Mouse (Mus musculus) thymus, postnatal 36 days (tissue): Measurements from ENCODE around the gene Mmp14.
A peak's percentile ranks its signal among the peaks of the same experiment; 100 is the strongest.

Experiments used
- DNase-seq, 2 experiments: peaks; one replicate each; pipeline ENCODE4 v3.0.0; 2022; ENCODE audit warnings: mixed read lengths in 2 of 2

Mmp14 gene

GRCm38 (mm10) chr14:54435194-54435918 is 3.9 kb downstream of the Mmp14 start:
- no peak for DNase-seq

GRCm38 (mm10) chr14:54439155-54439554 is 7.7 kb downstream of the Mmp14 start:
- no peak for DNase-seq

DNA sequence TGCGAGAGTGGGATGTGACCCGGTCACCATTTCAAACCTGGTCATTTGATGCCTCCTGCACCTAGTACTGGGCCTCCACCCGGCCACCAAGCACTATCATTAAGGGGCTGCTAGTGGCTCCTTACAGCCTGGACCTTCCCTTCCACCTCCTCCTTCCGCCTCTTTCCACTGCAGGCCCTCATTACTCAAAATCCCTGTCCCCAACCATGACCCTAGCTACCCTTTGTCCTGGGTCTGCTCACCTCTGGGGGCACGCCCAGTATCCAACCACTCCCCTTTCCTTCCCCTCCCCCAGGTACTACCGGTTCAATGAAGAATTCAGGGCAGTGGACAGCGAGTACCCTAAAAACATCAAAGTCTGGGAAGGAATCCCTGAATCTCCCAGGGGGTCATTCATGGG is 8.2 kb downstream of the Mmp14 start:
- no peak for DNase-seq

GRCm38 (mm10) chr14:54440538-54440937 is 9.1 kb downstream of the Mmp14 start:
- no peak for DNase-seq

DNA sequence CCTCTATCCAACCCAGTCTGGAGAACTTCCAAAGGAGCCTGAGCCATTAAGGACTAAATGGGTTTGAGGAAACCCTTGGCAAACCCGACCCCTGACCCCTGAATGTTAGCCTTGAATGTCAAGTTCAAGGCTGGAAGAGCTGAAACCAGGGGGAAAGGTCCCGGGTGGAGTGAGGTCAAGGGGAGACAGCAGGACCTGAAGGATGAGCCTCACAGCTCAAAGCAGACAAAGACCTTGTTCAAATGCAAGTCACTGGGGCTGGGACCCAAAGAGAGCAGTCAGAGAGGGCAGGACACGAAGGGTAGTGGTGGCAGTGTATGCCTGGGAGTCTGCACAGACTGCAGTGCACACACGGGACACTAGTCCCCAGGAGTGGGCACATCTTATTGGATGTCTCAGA is 10.0 kb downstream of the Mmp14 start:
- DNase-seq: no peak

GRCm38 (mm10) chr14:54442548-54442947 is 11.1 kb downstream of the Mmp14 start:
- DNase-seq: no peak

DNA sequence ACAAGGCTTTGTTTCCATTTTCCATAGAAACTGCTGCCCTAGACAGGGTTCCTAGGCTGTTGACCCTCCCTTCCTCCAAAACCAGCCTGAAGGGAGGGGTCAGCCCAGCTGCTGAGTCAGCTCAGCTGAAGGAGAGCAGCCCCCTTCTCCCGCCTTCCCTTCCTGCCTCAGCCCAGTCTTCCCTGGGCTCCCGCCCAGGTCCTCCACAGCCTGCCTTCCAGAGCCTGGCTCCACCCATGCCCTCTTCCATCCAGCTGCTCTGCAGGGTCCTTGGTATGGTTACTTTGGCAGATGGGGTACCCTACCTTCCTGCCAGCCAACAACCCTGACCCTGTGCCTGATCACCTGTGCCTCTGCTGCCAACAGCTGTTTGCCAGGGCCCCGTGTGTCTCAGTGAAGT is 11.8 kb downstream of the Mmp14 start:
- no peak for DNase-seq

DNA sequence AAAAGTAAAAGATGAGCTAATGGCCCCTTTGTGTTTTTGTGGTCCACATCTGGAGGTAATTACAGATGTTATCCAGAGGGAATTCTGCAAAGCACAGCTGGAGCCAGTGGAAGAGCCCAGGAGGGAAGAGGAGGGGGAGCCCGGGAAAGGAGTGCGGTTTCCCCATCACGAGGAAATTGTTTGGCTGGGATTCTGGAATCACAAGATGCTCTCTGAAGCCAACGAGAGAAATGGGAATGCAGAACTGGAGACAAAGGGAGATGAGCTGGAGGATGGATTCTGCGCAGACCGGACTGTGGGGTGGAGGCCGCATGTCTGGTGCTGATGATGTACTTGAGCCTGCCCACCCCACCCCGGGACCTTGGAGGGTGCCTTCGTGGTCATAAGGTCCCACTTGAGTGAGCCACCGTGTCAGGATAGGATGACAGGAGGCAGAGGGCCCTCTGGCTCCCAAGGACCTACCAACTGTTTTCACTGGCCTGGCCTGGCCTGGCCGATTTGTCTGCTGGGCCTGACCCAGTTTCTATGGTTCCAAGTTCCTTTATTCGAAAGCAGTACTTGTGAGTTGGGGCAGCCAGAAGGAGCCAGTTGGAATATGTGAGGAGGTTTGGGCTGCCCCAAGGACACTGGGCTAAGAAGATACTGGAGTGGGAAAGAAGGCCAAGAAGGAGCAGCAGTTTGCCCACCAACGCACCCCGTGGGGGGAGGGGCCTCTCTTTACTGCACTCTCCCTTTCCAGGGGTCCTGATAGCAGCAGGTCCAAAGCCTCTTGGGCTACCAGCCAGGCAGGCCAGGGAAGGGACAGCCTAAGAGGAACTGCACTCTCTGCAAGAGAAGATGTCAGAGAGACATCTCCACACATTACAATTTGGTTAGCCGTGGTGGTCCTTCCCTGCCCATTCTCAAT is 12.6 kb downstream of the Mmp14 start:
- DNase-seq: no peak

DNA sequence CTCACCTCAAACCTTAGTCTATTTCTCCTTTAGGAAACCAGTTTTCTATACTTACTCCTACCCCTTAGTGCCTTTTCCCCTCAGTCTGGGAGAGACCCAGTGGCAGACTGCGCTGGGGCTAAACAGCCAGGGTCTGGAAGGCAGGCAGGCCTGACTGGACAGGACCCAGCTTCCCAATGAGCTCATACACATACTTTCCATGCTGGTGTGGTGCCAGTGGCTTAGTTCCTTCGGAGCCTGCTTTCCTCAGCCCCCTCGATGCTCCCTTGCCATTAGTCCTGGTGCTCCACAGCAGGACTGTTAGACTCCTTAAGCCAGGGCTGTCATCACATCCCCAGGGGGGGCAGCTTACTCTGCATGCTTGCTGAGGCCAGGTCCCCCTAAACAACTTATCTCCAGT is 14.1 kb downstream of the Mmp14 start:
- no peak for DNase-seq

DNA sequence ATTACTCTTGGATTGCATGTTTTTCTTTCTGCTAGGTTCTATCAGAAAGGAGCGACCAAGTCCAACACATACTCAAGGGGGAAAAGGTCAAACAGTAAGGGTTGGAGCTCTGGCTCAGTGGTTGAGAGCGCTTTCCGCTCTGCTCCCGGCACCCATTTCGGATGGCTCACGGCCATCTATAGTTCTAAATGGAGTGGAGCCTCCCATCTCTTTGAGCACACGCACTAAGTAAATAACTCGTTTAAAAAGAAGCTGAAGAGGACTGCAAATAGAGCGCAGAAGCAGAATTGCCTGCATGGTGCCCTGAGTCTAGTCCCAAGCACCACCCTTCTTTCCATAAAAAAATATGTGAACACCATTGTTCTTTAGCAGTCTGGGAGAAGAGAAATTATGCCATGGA is 22.2 kb downstream of the Mmp14 start:
- no peak for DNase-seq

DNA sequence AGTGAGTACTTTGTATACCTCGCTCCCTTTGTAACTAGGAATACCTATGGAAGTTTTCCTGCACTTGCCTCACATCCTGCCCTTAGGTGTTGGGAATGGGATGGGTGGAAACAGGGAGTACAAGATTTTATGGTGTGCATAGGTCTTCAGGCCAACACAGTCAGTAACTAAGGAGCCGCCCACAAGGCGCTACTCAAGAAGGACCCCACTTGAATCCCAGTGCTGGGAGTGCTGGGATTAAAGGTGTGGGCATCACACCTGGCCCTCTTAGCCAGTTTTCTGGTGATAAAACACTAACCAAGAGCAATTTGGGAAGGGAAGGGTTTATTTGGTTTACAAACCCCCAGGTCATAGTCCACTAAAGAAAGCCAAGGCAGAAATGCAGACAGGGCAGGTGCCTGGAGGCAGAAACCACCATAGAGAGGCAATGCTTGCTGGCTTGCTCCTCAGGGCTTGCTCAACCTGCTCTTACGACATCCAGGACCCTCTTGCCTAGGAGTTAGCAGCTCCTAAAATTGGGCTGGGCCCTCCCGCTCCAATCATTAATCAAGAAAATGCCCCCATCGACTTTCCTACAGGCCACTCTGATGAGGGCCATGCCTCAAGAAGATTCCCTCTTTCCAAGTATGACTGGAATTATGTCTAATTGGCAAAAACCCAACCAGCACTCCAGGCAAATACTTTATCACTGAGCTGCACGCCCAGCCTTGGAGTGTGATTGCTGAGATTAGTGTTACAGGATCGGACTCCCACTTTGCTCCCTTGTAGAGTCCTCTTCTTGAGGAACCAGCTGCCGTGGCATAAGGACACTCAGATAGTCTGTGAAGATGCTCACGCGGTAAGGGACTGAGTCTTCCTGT is 23.5 kb downstream of the Mmp14 start:
- no peak for DNase-seq

GRCm38 (mm10) chr14:54457907-54458569 is 26.6 kb downstream of the Mmp14 start:
- DNase-seq: no peak

DNA sequence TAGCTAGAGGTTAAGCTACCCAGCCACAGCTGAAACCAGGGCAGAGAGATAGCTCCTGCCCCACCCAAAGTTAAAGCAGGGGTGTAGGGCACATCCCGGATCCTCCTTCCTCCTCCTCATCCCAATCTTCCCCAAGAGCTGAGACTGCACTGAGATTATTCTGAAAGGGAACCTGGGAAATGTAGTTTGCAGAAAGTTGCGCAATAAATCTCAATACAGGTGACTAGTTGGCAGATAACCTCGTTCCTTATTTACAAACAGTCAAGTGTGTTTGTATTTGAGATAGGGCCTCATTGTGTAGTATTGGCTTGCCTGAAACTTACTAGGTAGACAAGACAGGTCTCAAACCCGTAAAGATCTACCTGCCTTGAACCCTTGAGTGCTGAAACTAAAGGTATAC is 30.7 kb downstream of the Mmp14 start:
- DNase-seq: no peak

- no peak for DNase-seq
Measured at GRCm38 (mm10) chr14:54463108-54463958, 31.9 kb downstream of the Mmp14 start.

DNA sequence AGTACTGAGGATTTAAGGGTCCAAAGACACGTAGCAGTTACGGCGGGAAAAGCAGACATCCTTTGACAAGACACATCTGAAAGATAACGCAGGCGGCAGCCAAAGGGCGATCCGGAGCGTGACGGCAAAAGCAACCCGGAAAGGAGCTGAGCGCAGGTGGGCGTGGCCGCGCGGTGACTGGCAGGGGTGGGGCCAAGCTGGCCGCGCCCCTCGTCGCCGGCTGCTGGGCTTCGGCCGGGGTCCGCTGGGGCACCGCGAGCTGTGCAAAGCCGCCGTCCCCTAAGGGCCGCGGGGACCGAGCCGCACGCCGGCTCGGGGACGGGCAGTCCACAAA is 32.5 kb downstream of the Mmp14 start, which contains the start of gene Lrp10:
TSS of gene Lrp10 (plus strand) at position 179 of the 334 bp plus-strand sequence.
- peak; percentile 93 for DNase-seq

- peak; percentile 77 to 83 for DNase-seq
Measured at GRCm38 (mm10) chr14:54464293-54465005, 33.0 kb downstream of the Mmp14 start.

GRCm38 (mm10) chr14:54471467-54471866 is 40.1 kb downstream of the Mmp14 start:
- DNase-seq: no peak

DNA sequence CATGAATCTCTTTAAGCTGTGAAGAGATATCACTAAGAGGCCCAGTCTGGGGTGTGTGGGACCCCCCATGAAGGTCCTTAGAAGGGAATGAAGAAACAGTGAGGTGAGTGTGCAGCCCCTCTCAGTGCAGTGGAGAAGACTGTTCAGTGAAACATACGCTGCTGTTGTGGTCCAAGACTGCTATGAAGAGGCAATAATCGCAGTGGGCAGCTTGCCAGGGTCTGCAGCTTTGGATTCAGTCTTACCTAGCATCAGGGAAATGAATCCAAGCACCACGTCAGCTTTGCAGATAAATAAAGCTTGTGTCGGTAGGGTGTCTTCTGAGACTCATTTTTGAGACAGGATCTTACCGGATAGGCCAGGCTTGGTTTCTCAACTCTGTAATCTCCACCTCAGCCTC is 41.3 kb downstream of the Mmp14 start:
- DNase-seq: no peak

- DNase-seq: no peak
Measured at GRCm38 (mm10) chr14:54474744-54475143, 43.3 kb downstream of the Mmp14 start.

GRCm38 (mm10) chr14:54475941-54476844 is 44.8 kb downstream of the Mmp14 start, which contains the start of gene Rem2:
Gene Rem2 (plus strand): TSS chr14:54476100.
- DNase-seq: peak in 1 of 2 experiments; percentile 6
